Mouse (Mus musculus): ENCODE data around the gene Foxj2. TPM values are rescaled to one million over a fixed set of nuclear protein-coding genes. Genes with fewer than 3 reads are reported as not detected.
A peak's percentile ranks its signal among the peaks of the same experiment; 100 is the strongest.

The Foxj2 gene
- polyA plus RNA-seq, 1 experiment from 2014 or later: 19.6 TPM

DNA sequence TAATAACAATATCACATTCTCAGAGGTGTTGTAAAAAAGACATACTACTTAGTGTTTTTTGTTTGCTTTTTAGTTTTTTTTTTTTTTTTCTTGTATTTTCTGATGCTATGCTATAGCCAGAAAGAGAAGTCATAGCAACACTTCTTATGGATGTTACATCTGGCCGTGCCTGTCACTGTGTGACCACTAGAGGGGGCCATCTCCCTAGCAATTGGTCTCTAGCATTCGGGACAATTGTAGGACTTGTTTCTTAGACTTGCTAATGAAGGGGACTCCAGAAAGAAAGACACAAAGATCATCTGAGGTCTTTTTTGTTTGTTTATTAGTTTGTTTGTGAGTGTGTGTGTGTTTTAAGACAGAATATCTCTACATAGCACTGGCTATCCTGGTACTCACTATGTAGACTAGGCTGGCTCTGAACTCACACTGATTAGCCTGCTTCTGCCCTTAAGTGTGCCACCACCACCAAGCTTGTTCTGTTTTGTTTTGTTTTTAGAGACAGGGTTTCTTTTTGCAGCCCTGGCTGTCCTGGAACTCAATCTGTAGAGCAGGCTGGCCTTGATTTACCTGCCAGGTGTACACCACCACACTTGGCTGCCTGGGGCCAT lies 72.8 kb downstream of the Foxj2 start:
- ChIA-PET POLR2A (interaction anchor here (0.6 kb wide), 1 partner anchor 53 kb away, joined by 3 read pairs; no protein-coding TSS in a partner anchor), CTCF (interaction anchor here (0.7 to 3.4 kb wide), 6 partner anchors 9 to 84 kb away, joined by 3 to 15 read pairs (median 4); no protein-coding TSS in a partner anchor)
- DNase-seq (ENCODE audit: low read depth, low spot score) (no peak), ATAC-seq (no peak)
- peak; percentile 77 for TF ChIP-seq CTCF (IDR thresholded peaks at IDR 0.05)
- H3K27me3 ChIP-seq: no peaks in the 10 kb centered on the region
- in situ Hi-C loops (cut with MboI; ENCODE audit: low pct_unique_long_range_greater_than_20kb): loop anchor here (10.0 to 25.0 kb wide), 3 partner anchors 292 to 1495 kb away; no protein-coding TSS in a partner anchor

Other genes starting within 250 kb of the Foxj2 start
- 0.04 TPM for gene Apobec1, start 217.5 kb upstream of the Foxj2 start, polyA plus RNA-seq (2021)
- not detected for gene Gdf3, start 209.8 kb upstream of the Foxj2 start, polyA plus RNA-seq (2021)
- not detected for gene Dppa3, start 193.5 kb upstream of the Foxj2 start, polyA plus RNA-seq (2021)
- 0.26 TPM for gene Nanog, start 112.4 kb upstream of the Foxj2 start, polyA plus RNA-seq (2021)
- 0.19 TPM for gene Slc2a3, start 18.3 kb upstream of the Foxj2 start, polyA plus RNA-seq (2021)
- not detected for gene C3ar1, start 36.2 kb downstream of the Foxj2 start, polyA plus RNA-seq (2021)
- gene Necap1, start 54.6 kb downstream of the Foxj2 start, polyA plus RNA-seq (2021): 36.1 TPM
- 0.04 TPM for gene Clec4a1, start 101.9 kb downstream of the Foxj2 start, polyA plus RNA-seq (2021)
- not detected for gene Clec4a3, start 132.6 kb downstream of the Foxj2 start, polyA plus RNA-seq (2021)
- not detected for gene Clec4a4, start 170.5 kb downstream of the Foxj2 start, polyA plus RNA-seq (2021)
- gene Clec4b1, start 230.0 kb downstream of the Foxj2 start, polyA plus RNA-seq (2021): not detected